Mouse (Mus musculus) stomach, embryonic 15.5 days (tissue): ENCODE data around the gene Mpzl2. TPM values are rescaled to one million over a fixed set of nuclear protein-coding genes. Genes with fewer than 3 reads are reported as not detected.

ENCODE experiments used
- ATAC-seq: fragments of 200-750 bp; cut with Nextera tagmentation; 2 replicates; pipeline ENCODE4 v1.8.0; 2017; ENCODE audit warnings: low read depth, moderate number of reproducible peaks, moderate TSS enrichment; ENCODE audit not compliant: insufficient read depth, low FRiP score
- H3K27ac ChIP-seq: fragments of 300-500 bp; sonication (generic); 2 replicates; pipeline ENCODE4 v1.5.1; 2015; ENCODE audit warnings: mild to moderate bottlenecking, inconsistent platforms
- H3K27me3 ChIP-seq: fragments of 300-500 bp; sonication (generic); replicated peaks from 2 replicates; pipeline ENCODE4 v1.6.1; 2015; ENCODE audit warnings: inconsistent platforms
- H3K36me3 ChIP-seq: fragments of 300-500 bp; sonication (generic); 2 replicates; pipeline ENCODE4 v1.6.1; 2015; ENCODE audit warnings: inconsistent platforms
- H3K4me1 ChIP-seq: fragments of 300-500 bp; sonication (generic); 2 replicates; pipeline ENCODE4 v1.6.1; 2015; ENCODE audit warnings: inconsistent platforms
- H3K4me2 ChIP-seq: fragments of 300-500 bp; sonication (generic); 2 replicates; pipeline ENCODE4 v1.6.1; 2015; ENCODE audit warnings: mild to moderate bottlenecking, inconsistent platforms
- H3K4me3 ChIP-seq: fragments of 300-500 bp; sonication (generic); replicated peaks from 2 replicates; pipeline ENCODE4 v1.5.1; 2015; ENCODE audit warnings: inconsistent platforms
- H3K9ac ChIP-seq: fragments of 300-500 bp; sonication (generic); 2 replicates; pipeline ENCODE4 v1.6.1; 2015; ENCODE audit warnings: inconsistent platforms
- H3K9me3 ChIP-seq: fragments of 300-500 bp; sonication (generic); 2 replicates; pipeline ENCODE4 v1.6.1; 2016; ENCODE audit warnings: inconsistent platforms
- WGBS: fragments of 180-500 bp; shearing (Covaris S2); methylation state at CpG from one replicate; pipeline ENCODE4 v1.1.7; 2015; 5-methylcytosine and 5-hydroxymethylcytosine counted together
- polyA plus RNA-seq: library from polyadenylated mRNA; unstranded; fragments of >200 nt; fragmentation: Nextera tagmentation; extraction: Ambion mirVana; gene quantifications from 2 replicates; pipeline ENCODE4 v1.2.1, GENCODE M21; 2015

Gene Mpzl2
- polyA plus RNA-seq, 1 experiment from 2014 or later, result 31.4 TPM

DNA sequence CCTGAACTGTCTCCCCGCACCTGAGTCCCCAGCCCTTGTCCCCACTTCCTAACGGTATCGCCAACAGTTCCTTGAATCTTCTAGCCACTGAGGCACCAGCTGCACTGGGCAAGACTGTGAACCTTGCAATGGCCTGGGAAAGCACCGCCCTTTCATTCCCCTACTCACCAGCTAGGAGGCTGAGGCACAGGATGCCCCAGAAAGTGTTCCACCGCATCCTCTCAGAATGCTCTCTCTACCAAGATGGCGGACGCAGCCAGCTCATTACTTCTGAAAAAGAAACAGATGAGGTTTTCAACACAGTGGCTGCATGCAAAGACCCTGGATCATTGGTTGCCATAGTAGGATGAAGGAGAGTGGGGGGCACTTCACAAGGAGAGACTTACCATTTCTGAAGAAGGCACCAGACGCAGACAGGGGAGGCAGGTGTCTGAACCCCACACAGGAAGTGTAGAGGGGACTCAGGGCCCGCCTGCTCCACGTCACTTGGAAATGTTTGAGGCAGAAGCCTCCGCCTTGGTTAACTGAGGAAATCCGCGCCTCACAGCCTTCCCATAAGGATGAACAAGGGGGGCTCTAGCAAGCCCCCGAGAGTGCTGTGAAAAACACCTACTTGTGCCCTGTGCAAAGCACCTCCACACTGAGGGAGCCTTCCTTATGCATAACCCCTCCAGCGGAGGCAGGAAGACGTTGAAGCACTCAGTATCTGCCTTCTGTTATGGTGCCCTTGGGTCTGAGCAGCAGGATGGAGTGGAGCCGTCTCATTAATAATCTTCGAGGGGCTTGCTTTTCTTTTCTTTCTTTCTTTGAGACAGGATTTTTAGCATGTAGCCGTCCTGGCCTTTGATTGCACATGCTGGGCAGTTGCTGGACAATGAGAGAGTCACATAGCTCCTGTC is 30.2 kb upstream of the Mpzl2 start, which contains the start of gene Cd3e:
Gene Cd3e, minus strand, starts transcription at position 448 of the 899 bp plus-strand sequence.
- no peak for ATAC-seq
- WGBS, result 79% methylated on average over 19 of the region's 19 CpGs

DNA sequence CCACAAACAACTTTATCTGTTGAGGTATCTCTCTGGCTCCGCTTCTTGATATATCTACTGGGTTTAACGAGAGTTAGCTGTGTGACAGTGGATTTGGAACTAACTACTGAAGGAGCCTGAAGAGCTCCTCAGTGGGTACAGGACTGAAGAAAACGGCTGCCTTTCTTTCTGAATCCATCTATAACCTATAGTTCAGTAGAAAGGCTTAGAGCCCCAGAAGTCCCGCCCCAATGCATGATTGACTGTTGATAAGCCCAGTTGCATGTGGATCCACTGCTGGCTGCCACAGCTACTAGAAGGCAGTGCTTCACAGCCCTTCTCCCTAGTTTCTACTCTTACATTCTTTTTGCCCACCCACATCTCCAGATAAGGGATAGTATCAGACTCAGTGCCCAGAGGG is 29.1 kb upstream of the Mpzl2 start:
- H3K9me3 ChIP-seq, result no peaks in the 10 kb centered on the region
- H3K9ac ChIP-seq, result no peak overlapping the region
- no peak overlapping the region for H3K4me3 ChIP-seq
- ATAC-seq, result no peak
- no peaks in the 10 kb centered on the region for H3K27me3 ChIP-seq
- H3K27ac ChIP-seq, result no peak overlapping the region
- H3K4me1 ChIP-seq, result no peaks in the 10 kb centered on the region
- H3K36me3 ChIP-seq, result no peaks in the 10 kb centered on the region
- H3K4me2 ChIP-seq, result no peak overlapping the region
- WGBS, result 69% methylated on average over 4 of the region's 4 CpGs

More for the DNA sequence above, 30.2 kb upstream of the Mpzl2 start, which contains the start of gene Cd3e:
- Histone ChIP-seq H3K36me3 (no peaks in the 10 kb centered on the region), H3K9ac (no peak within 1 kb of the TSS), H3K4me2 (no peak within 1 kb of the TSS), H3K9me3 (no peaks in the 10 kb centered on the region), H3K27ac (no peak within 1 kb of the TSS), H3K4me1 (no peaks in the 10 kb centered on the region), H3K4me3 (no peak within 1 kb of the TSS), H3K27me3 (no peaks in the 10 kb centered on the region)

DNA sequence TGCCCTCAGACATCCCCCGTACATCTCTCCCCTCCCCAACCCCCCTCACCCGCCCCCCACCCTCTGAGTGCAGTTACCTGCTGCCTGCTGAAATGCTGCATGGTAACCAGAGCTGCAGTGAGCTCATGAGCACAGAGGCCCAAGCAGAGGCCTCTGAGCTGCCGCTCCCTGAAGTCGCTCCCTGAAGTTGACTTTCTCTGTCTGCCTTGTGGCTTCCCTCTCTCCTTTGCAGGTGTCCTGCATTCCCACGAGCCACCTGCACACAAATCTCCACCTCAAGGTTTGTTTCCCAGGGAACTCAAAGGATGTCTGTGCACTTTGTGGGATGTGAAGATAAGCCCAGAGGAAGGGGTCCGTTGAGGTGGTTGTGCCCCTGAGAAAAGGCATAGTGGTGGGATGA is 28.3 kb upstream of the Mpzl2 start:
- H3K36me3 ChIP-seq, result no peaks in the 10 kb centered on the region
- H3K9me3 ChIP-seq, result no peaks in the 10 kb centered on the region
- H3K4me2 ChIP-seq, result no peak overlapping the region
- no peak overlapping the region for H3K27ac ChIP-seq
- H3K4me3 ChIP-seq, result no peak overlapping the region
- no peaks in the 10 kb centered on the region for H3K27me3 ChIP-seq
- 34% methylated on average over 6 of the region's 6 CpGs for WGBS
- no peaks in the 10 kb centered on the region for H3K4me1 ChIP-seq
- ATAC-seq, result no peak
- H3K9ac ChIP-seq, result no peak overlapping the region

DNA sequence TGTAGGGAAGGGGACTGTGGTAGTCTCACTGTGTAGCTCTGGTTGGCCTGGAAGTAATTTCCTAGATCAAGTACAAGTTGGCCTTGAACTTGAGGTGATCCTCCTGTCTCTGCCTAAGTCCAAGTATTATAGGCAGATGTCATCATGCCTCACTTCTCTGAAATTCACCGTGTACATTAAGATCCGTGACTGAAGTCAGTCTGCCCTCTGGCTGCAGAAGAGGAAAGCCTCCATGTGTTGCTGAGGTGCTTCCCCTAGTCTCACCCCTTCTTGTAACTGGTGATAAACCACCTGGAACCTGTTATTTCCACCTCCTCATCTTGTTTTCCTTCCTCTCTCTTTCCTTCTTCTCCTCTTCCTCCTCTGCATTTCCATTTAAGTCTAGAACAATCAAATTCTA is 24.7 kb upstream of the Mpzl2 start:
- Histone ChIP-seq H3K27ac (no peak overlapping the region), H3K9ac (no peak overlapping the region), H3K4me1 (no peaks in the 10 kb centered on the region), H3K9me3 (no peaks in the 10 kb centered on the region), H3K4me3 (no peak overlapping the region), H3K4me2 (no peak overlapping the region), H3K27me3 (no peaks in the 10 kb centered on the region), H3K36me3 (no peaks in the 10 kb centered on the region)
- no peak for ATAC-seq
- 57% methylated on average over 2 of the region's 2 CpGs for WGBS

DNA sequence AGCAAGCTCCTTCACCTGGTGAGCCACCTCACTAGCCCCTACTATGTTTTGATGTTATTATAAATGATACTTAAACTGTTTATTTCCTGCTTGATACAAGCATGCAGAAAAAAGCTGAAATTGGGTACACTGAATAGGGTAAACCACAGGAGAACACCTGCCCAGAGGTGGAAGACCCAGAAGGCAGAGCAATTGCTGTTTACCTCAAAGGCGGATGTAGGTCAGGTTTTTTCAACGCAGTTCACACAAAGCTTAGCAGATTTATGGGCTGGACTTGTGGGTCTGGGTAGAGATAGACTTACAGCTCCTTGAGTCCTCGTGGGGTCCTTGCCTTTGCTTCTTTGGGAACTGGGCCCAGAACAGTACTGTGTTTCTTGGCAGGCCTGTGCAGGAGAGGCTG is 23.8 kb upstream of the Mpzl2 start:
- H3K4me2 ChIP-seq, result no peak overlapping the region
- WGBS, result 70% methylated on average over 3 of the region's 3 CpGs

DNA sequence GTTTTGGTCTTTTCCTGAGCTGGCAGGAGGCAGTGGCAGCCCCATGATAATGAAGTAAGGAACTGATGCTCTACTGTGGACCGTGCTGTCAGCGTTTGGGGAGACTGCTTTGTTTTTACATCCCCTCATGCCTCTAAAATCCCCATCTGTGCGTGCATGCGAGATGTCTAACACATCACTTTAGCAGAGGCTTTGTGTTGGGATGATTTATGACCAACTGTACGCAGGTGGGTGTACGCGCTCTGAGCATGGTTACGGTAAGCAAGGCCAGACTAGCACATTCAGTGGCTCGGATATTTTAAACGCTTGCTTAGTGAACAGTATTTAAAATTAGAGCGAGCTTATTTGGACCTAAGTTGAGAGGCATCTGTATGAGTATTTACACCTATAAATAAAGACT is 21.6 kb upstream of the Mpzl2 start:
- H3K4me1 ChIP-seq, result no peaks in the 10 kb centered on the region
- ATAC-seq, result no peak
- no peaks in the 10 kb centered on the region for H3K27me3 ChIP-seq
- 65% methylated on average over 11 of the region's 11 CpGs for WGBS
- H3K9me3 ChIP-seq, result no peaks in the 10 kb centered on the region
- H3K36me3 ChIP-seq, result no peaks in the 10 kb centered on the region
- H3K27ac ChIP-seq, result no peak overlapping the region
- no peak overlapping the region for H3K9ac ChIP-seq
- no peak overlapping the region for H3K4me3 ChIP-seq
- no peak overlapping the region for H3K4me2 ChIP-seq

More for the DNA sequence above, 23.8 kb upstream of the Mpzl2 start:
- no peaks in the 10 kb centered on the region for H3K36me3 ChIP-seq
- no peaks in the 10 kb centered on the region for H3K4me1 ChIP-seq
- H3K27ac ChIP-seq, result no peak overlapping the region
- no peak for ATAC-seq
- no peaks in the 10 kb centered on the region for H3K9me3 ChIP-seq
- H3K4me3 ChIP-seq, result no peak overlapping the region
- no peak overlapping the region for H3K9ac ChIP-seq
- no peaks in the 10 kb centered on the region for H3K27me3 ChIP-seq

DNA sequence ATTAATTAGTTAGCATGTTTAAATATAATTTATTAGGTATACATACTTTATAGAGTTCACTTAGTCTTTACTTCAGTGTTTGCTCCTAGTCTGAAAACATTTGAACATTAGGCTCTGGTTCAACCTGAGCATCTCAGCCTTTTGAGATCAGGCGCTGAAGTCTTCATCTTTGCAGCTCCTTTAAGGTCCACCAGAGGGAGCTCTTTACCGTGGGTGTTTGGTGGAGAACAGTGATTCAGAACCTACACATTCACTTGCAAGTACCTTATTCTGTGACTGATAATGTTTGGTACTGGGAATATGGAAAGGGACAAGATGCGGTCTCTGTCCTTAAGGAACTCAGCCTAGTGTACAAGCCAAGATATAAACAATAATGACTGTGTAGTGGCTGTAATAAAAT is 16.8 kb upstream of the Mpzl2 start:
- no peaks in the 10 kb centered on the region for H3K9me3 ChIP-seq
- no peak overlapping the region for H3K4me2 ChIP-seq
- no peaks in the 10 kb centered on the region for H3K4me1 ChIP-seq
- WGBS, result 8% methylated on average over 3 of the region's 3 CpGs
- no peak for ATAC-seq
- no peaks in the 10 kb centered on the region for H3K27me3 ChIP-seq
- H3K4me3 ChIP-seq, result no peak overlapping the region
- H3K9ac ChIP-seq, result no peak overlapping the region
- H3K27ac ChIP-seq, result no peak overlapping the region
- H3K36me3 ChIP-seq, result no peaks in the 10 kb centered on the region

DNA sequence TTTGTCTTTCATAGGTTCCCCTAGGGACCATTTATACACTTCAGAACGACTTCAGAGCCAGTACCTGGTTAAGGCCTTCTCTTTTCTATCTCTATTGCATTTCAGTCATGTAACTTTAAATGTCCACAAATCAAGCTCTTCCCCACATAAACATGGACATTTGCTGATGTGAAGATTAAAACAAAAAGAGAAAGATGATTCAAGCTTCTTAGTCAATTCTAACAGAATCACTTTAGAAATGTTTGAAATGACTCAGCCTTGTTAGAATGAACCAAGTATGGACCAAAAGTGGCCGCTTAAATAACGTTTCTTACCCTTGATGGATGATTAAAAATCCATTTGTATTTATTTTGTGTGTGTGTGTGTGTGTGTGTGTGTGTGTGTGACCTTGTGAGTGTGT is 16.0 kb upstream of the Mpzl2 start:
- ATAC-seq, result no peak
- Histone ChIP-seq H3K4me2 (no peak overlapping the region), H3K36me3 (no peaks in the 10 kb centered on the region), H3K27ac (no peak overlapping the region), H3K27me3 (no peaks in the 10 kb centered on the region), H3K9me3 (no peaks in the 10 kb centered on the region), H3K9ac (no peak overlapping the region), H3K4me3 (no peak overlapping the region), H3K4me1 (no peaks in the 10 kb centered on the region)
- 57% methylated on average over 3 of the region's 3 CpGs for WGBS

DNA sequence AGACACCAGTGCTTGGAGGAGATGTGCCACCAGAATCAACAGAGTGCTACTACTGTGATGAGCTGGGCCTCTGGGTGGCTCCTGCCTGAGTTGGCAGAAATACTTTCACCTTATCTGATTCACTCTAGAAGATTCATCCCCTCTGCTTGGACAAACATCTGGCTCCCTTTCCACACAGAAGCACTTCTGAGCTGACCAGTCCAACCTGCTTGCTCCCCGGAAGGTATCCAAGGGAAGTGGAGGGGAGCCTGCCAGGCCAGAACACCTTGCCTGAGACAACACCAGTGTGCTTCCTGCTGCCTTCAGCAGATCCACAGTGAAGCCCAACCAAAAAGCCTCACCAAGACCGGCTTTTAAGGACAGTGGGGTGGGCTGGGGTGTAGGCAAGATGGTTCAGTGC is 15.4 kb upstream of the Mpzl2 start:
- Histone ChIP-seq H3K27me3 (0 out of 2 replicates have a peak, but pooled peaks cover 5% of the 10 kb centered on the region), H3K4me1 (no peaks in the 10 kb centered on the region), H3K36me3 (no peaks in the 10 kb centered on the region), H3K9ac (no peak overlapping the region), H3K9me3 (no peaks in the 10 kb centered on the region), H3K27ac (no peak overlapping the region), H3K4me3 (no peak overlapping the region), H3K4me2 (no peak overlapping the region)
- 71% methylated on average over 2 of the region's 2 CpGs for WGBS
- ATAC-seq, result no peak

DNA sequence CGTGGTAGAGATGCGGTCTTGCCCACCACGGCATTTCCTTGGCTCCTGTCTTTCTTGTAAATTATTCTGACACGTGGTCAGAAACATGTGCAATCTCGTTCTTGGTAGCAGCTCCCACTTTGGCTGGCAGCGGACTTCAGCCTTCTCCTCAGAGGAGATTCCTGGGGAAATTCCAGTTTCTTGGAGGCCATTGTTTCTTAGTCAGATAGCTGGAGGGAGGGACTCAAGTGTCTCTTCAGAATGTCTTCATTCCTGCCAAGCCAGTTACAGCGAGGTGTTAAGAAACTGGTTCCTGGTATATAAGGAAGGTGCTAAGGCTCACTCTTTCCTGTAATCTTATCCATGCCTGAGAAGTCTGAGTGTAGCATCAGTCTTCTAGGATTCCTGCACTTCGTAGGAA is 12.2 kb upstream of the Mpzl2 start:
- Histone ChIP-seq H3K4me3 (no peak overlapping the region), H3K36me3 (no peaks in the 10 kb centered on the region), H3K27ac (no peak overlapping the region), H3K4me2 (no peak overlapping the region), H3K9ac (no peak overlapping the region), H3K9me3 (no peaks in the 10 kb centered on the region), H3K4me1 (no peaks in the 10 kb centered on the region), H3K27me3 (0 out of 2 replicates have a peak, but pooled peaks cover 6% of the 10 kb centered on the region)
- ATAC-seq, result no peak
- WGBS, result 62% methylated on average over 8 of the region's 8 CpGs

DNA sequence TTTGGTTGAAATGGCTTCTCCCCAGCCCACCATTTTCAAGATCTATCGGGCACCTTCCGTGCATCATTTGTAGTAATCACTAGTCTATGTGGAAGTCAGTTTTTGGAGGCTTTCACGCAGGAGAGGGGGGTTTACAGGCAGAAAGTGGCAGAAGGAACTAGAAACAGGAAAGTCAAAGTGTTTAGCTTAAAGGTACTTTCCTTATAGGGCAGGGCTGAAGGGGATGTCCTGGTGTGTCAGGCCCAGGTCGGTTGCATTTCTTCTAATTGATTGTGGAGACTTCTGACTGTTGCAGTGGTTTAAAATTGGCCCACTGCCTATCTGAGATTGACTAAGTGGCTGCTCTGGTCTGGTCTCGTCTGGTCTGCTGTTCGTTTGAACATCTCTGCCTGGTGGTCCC is 9.3 kb upstream of the Mpzl2 start:
- H3K4me1 ChIP-seq, result no peaks in the 10 kb centered on the region
- WGBS, result 62% methylated on average over 6 of the region's 6 CpGs
- ATAC-seq, result no peak
- H3K4me2 ChIP-seq, result no peak overlapping the region
- no peaks in the 10 kb centered on the region for H3K36me3 ChIP-seq
- H3K4me3 ChIP-seq, result no peak overlapping the region
- H3K27ac ChIP-seq, result no peak overlapping the region
- H3K9me3 ChIP-seq, result no peaks in the 10 kb centered on the region
- H3K9ac ChIP-seq, result no peak overlapping the region
- 0 out of 2 replicates have a peak, but pooled peaks cover 6% of the 10 kb centered on the region for H3K27me3 ChIP-seq

DNA sequence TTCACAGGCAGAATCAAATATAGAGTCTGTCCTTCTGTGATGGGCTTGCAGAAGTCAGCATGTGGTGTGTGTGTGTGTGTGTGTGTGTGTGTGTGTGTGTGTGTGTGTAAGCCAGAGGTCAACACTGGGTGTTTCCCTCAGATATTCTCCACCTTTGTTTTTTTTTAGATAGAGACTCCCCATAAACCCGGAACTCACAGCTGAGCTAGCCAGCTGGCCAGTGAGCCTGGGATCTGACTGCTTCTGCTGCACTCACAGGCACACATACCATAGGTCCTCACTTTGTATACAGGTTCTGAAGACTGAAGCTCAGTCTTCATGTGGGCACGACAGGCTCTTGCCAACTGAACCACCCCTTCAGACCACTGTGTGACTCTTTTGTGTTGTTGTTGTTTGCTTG is 7.3 kb upstream of the Mpzl2 start:
- Histone ChIP-seq H3K27me3 (0 out of 2 replicates have a peak, but pooled peaks cover 6% of the 10 kb centered on the region), H3K4me2 (no peak overlapping the region), H3K4me3 (no peak overlapping the region), H3K9ac (no peak overlapping the region), H3K4me1 (no peaks in the 10 kb centered on the region), H3K9me3 (no peaks in the 10 kb centered on the region), H3K36me3 (no peaks in the 10 kb centered on the region), H3K27ac (no peak overlapping the region)
- WGBS, result 53% methylated on average over 2 of the region's 2 CpGs
- ATAC-seq, result no peak
